Mouse (Mus musculus): ENCODE results near the gene Ugt1a10. TPM values are rescaled to one million over a fixed set of nuclear protein-coding genes. Genes with fewer than 3 reads are reported as not detected.
"Not testable (repeated sequence)": the region's sequence is repeated elsewhere in the genome, so short reads cannot be mapped to it uniquely, and the experiment has no call there.

The Ugt1a10 gene
- polyA plus RNA-seq, 1 experiment from 2014 or later: not detected

DNA sequence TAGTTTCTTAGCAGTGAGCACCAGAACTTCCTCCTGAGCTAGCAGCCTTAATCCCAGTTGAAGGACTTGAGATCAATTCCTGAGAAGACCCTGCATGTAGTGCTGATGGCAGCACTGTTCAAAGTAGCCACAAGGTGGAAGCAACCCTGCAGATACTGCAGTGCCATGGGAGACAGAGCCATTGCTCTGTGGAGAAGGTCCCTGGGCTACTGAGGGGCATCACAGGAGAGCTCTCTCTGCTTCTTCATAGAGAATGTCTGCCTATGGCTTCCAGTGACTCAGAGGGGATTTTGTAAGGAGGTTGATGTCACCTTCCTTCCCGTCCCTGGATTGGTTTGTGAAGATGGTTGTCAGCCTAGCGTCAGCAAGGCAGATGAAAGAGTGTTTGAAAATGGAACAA lies 94.9 kb downstream of the Ugt1a10 start:
- not testable (repeated sequence) for H3K4me2 ChIP-seq; ATAC-seq (ENCODE audit: low FRiP score); H3K4me1 ChIP-seq; H3K9ac ChIP-seq (replicated peaks); H3K36me3 ChIP-seq; H3K27me3 ChIP-seq (replicated peaks); H3K4me3 ChIP-seq (replicated peaks); H3K9me3 ChIP-seq (replicated peaks); H3K27ac ChIP-seq (replicated peaks)
- 82% methylated on average over 2 of the region's 2 CpGs for WGBS

GRCm38 (mm10) chr1:88158430-88158829 lies 103.2 kb downstream of the Ugt1a10 start:
- WGBS: 87% methylated on average over 2 of the region's 2 CpGs
- H3K9ac ChIP-seq (replicated peaks): no peak overlapping the region
- no peak overlapping the region for H3K4me3 ChIP-seq (replicated peaks)
- H3K27me3 ChIP-seq (replicated peaks): no peaks in the 10 kb centered on the region
- no peak overlapping the region for H3K27ac ChIP-seq (replicated peaks)
- H3K4me1 ChIP-seq: no peaks in the 10 kb centered on the region
- ATAC-seq (ENCODE audit: low FRiP score): no peak
- H3K4me2 ChIP-seq: no peak overlapping the region
- no peaks in the 10 kb centered on the region for H3K9me3 ChIP-seq (replicated peaks)
- no peaks in the 10 kb centered on the region for H3K36me3 ChIP-seq

DNA sequence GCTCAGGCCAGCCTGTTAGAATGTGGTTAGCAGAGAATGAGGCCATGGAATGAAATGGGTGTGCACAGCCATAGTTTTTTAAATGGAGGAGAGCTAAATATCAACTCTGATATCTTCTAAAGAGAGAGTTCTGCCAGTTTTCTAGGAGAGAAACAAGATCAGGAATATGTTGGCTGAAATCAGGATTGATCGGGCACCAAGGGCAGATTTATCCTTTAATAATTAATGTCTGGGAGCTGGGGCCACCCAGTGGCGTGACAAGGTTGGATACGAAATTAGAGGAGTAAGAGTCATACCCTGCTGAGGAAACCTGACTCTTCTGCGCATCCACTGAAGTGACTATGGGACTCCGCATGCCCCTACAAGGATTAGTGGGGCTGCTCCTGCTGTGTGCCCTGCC lies 110.5 kb downstream of the Ugt1a10 start, which contains the start of gene Ugt1a5:
TSS of gene Ugt1a5 (plus strand) at position 302 of the 400 bp plus-strand sequence.
- H3K9me3 ChIP-seq (replicated peaks): no peaks in the 10 kb centered on the region
- H3K27me3 ChIP-seq (replicated peaks): no peaks in the 10 kb centered on the region
- H3K4me2 ChIP-seq: no peak within 1 kb of the TSS
- 88% methylated on average over 5 of the region's 5 CpGs for WGBS
- no peaks in the 10 kb centered on the region for H3K36me3 ChIP-seq
- no peak within 1 kb of the TSS for H3K4me3 ChIP-seq (replicated peaks)
- H3K4me1 ChIP-seq: no peaks in the 10 kb centered on the region
- no peak within 1 kb of the TSS for H3K9ac ChIP-seq (replicated peaks)
- no peak within 1 kb of the TSS for H3K27ac ChIP-seq (replicated peaks)
- ATAC-seq (ENCODE audit: low FRiP score): no peak

DNA sequence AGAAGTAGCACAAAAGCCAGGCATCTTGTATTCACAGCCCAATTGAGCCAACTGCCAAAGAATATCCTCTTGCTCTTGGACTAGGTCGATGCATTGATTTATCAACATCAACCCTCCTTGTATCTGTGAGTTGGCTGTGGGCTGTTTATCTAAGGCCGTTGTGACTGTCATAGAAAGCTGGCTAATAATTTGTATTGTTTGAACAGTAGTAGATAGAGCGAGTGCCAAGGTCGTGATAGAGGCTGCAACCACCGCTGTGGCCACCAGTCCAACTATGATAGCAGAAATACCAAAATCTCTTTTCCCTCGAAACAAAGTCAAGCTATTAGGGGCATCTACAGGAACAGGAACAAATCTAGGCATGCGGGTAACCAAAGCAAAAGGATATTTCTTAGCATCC lies 117.0 kb downstream of the Ugt1a10 start:
- not testable (repeated sequence) for ATAC-seq (ENCODE audit: low FRiP score); H3K9ac ChIP-seq (replicated peaks)
- WGBS: 94% methylated on average over 7 of the region's 7 CpGs

DNA sequence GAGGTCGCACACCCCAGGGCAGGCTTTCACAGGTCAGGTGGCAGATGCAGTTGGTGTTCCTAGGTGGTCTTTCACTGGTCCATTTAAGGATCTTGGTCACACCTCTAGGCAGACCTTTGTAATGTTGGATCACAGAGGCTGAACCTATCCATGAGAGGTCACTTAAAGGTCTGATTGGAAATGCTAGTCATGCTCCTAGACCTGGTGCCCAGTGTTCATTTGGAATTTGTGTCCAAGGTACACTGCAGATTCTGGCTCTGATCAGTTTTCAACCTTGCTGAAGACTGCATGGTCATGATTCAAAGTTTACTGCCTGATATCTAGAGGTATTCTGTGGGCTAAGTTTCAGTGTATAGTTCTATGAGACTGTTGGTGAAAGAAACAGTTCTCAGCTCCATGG lies 124.5 kb downstream of the Ugt1a10 start:
- Histone ChIP-seq H3K9me3 (replicated peaks) (peaks cover 9% of the 10 kb centered on the region; the same call in 1 of the 2 replicates), H3K9ac (replicated peaks) (no peak overlapping the region)
- ATAC-seq (ENCODE audit: low FRiP score): no peak

More for the DNA sequence above, 117.0 kb downstream of the Ugt1a10 start:
- not testable (repeated sequence) for H3K4me1 ChIP-seq; H3K27ac ChIP-seq (replicated peaks); H3K27me3 ChIP-seq (replicated peaks); H3K4me3 ChIP-seq (replicated peaks); H3K9me3 ChIP-seq (replicated peaks); H3K4me2 ChIP-seq; H3K36me3 ChIP-seq

GRCm38 (mm10) chr1:88186325-88186935 lies 131.2 kb downstream of the Ugt1a10 start:
- Histone ChIP-seq H3K9ac (replicated peaks) (no peak overlapping the region), H3K36me3 (no peaks in the 10 kb centered on the region), H3K27ac (replicated peaks) (no peak overlapping the region), H3K4me3 (replicated peaks) (no peak overlapping the region), H3K9me3 (replicated peaks) (no peaks in the 10 kb centered on the region), H3K4me2 (no peak overlapping the region), H3K4me1 (no peaks in the 10 kb centered on the region), H3K27me3 (replicated peaks) (no peaks in the 10 kb centered on the region)
- 89% methylated on average over 5 of the region's 5 CpGs for WGBS
- ATAC-seq (ENCODE audit: low FRiP score): no peak

More for the DNA sequence above, 124.5 kb downstream of the Ugt1a10 start:
- 90% methylated on average over 1 of the region's 1 CpGs for WGBS
- Histone ChIP-seq H3K4me3 (replicated peaks) (no peak overlapping the region), H3K27me3 (replicated peaks) (no peaks in the 10 kb centered on the region), H3K27ac (replicated peaks) (no peak overlapping the region), H3K36me3 (no peaks in the 10 kb centered on the region), H3K4me2 (no peak overlapping the region), H3K4me1 (no peaks in the 10 kb centered on the region)

GRCm38 (mm10) chr1:88192136-88192535 lies 136.9 kb downstream of the Ugt1a10 start:
- Histone ChIP-seq H3K36me3 (no peaks in the 10 kb centered on the region), H3K9ac (replicated peaks) (no peak overlapping the region), H3K4me1 (no peaks in the 10 kb centered on the region), H3K9me3 (replicated peaks) (no peaks in the 10 kb centered on the region), H3K27me3 (replicated peaks) (no peaks in the 10 kb centered on the region), H3K4me2 (no peak overlapping the region), H3K4me3 (replicated peaks) (no peak overlapping the region), H3K27ac (replicated peaks) (no peak overlapping the region)
- 78% methylated on average over 3 of the region's 3 CpGs for WGBS
- no peak for ATAC-seq (ENCODE audit: low FRiP score)

GRCm38 (mm10) chr1:88195687-88196086 lies 140.5 kb downstream of the Ugt1a10 start:
- H3K27ac ChIP-seq (replicated peaks): no peak overlapping the region
- H3K27me3 ChIP-seq (replicated peaks): no peaks in the 10 kb centered on the region
- no peaks in the 10 kb centered on the region for H3K4me1 ChIP-seq
- ATAC-seq (ENCODE audit: low FRiP score): no peak
- H3K36me3 ChIP-seq: no peaks in the 10 kb centered on the region
- no peak overlapping the region for H3K9ac ChIP-seq (replicated peaks)
- H3K4me3 ChIP-seq (replicated peaks): no peak overlapping the region
- H3K9me3 ChIP-seq (replicated peaks): no peaks in the 10 kb centered on the region
- no peak overlapping the region for H3K4me2 ChIP-seq
- 88% methylated on average over 1 of the region's 1 CpGs for WGBS

- H3K9ac ChIP-seq (replicated peaks): no peak overlapping the region
- H3K9me3 ChIP-seq (replicated peaks): no peaks in the 10 kb centered on the region
- H3K27me3 ChIP-seq (replicated peaks): no peaks in the 10 kb centered on the region
- WGBS: 76% methylated on average over 3 of the region's 3 CpGs
- H3K4me1 ChIP-seq: no peaks in the 10 kb centered on the region
- H3K4me2 ChIP-seq: no peak overlapping the region
- H3K36me3 ChIP-seq: no peaks in the 10 kb centered on the region
- no peak overlapping the region for H3K4me3 ChIP-seq (replicated peaks)
- no peak for ATAC-seq (ENCODE audit: low FRiP score)
- no peak overlapping the region for H3K27ac ChIP-seq (replicated peaks)
Observed at GRCm38 (mm10) chr1:88197443-88197842, 142.3 kb downstream of the Ugt1a10 start.

DNA sequence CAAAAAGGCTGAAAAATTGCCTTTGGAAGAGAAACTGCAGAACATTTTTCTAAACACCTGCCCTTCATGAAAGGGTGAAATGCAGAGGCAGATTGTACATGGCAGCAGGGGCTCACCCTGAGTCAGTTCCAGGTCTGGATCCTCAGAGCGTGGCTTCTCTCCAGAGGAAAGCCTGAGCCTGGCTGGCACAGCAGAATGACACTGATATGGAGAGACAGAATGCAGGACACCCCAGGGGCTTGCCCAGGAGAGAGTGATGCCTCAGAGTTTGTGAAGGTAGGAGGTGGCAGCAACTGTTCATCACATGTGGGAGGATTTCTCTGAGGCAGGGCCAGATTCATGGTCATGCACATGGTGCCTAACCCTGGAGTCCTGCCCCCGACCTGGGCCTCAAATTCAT lies 144.8 kb downstream of the Ugt1a10 start:
- Histone ChIP-seq H3K9me3 (replicated peaks) (0 out of 2 replicates have a peak, but pooled peaks cover 2% of the 10 kb centered on the region), H3K4me2 (no peak overlapping the region), H3K9ac (replicated peaks) (no peak overlapping the region), H3K4me1 (peaks cover under 1% of the 10 kb centered on the region), H3K4me3 (replicated peaks) (no peak overlapping the region), H3K27ac (replicated peaks) (no peak overlapping the region), H3K36me3 (no peaks in the 10 kb centered on the region), H3K27me3 (replicated peaks) (no peaks in the 10 kb centered on the region)
- no peak for ATAC-seq (ENCODE audit: low FRiP score)
- 76% methylated on average over 2 of the region's 2 CpGs for WGBS

DNA sequence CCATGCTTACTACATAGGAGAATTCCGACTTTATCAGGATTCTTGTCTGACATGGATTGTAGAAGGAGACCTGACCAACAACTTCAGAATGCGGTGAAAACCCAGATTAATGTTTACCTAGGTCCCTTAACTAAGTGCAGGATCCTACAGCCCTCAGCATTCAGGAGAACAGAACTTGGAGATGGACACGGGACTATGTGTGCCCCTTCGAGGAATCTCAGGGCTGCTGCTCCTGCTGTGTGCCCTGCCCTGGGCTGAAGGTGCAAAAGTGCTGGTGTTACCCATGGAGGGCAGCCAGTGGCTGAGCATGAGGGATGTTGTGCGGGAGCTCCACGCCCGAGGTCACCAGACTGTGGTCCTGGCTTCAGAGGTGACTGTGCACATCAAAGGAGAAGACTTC lies 145.3 kb downstream of the Ugt1a10 start, which contains the start of gene Ugt1a2:
TSS of gene Ugt1a2 (plus strand) at position 146 of the 400 bp plus-strand sequence.
- WGBS: 82% methylated on average over 7 of the region's 7 CpGs
- Histone ChIP-seq H3K4me2 (no peak within 1 kb of the TSS), H3K4me3 (replicated peaks) (no peak within 1 kb of the TSS), H3K9ac (replicated peaks) (no peak within 1 kb of the TSS), H3K27ac (replicated peaks) (no peak within 1 kb of the TSS), H3K4me1 (peaks cover 5% of the 10 kb centered on the region), H3K9me3 (replicated peaks) (0 out of 2 replicates have a peak, but pooled peaks cover 2% of the 10 kb centered on the region), H3K27me3 (replicated peaks) (no peaks in the 10 kb centered on the region), H3K36me3 (no peaks in the 10 kb centered on the region)
- ATAC-seq (ENCODE audit: low FRiP score): no peak

GRCm38 (mm10) chr1:88205294-88205922 lies 150.2 kb downstream of the Ugt1a10 start, which contains the start of gene Dnajb3:
Gene Dnajb3 (minus strand): TSS chr1:88205782.
- peak; percentile 100 for ATAC-seq (ENCODE audit: low FRiP score)
- 6% methylated on average over 62 of the region's 62 CpGs for WGBS

More at GRCm38 (mm10) chr1:88205294-88205922, 150.2 kb downstream of the Ugt1a10 start, which contains the start of gene Dnajb3:
- Histone ChIP-seq H3K27me3 (replicated peaks) (no peaks in the 10 kb centered on the region), H3K27ac (replicated peaks) (peak within 1 kb of the TSS; percentile 76), H3K4me2 (peak within 1 kb of the TSS; percentile 89), H3K9ac (replicated peaks) (peak within 1 kb of the TSS; percentile 71), H3K9me3 (replicated peaks) (0 out of 2 replicates have a peak, but pooled peaks cover 2% of the 10 kb centered on the region), H3K4me1 (peaks cover 11% of the 10 kb centered on the region), H3K4me3 (replicated peaks) (peak within 1 kb of the TSS; percentile 51), H3K36me3 (no peaks in the 10 kb centered on the region)

Measured in neural tube, embryonic 15.5 days (tissue).